Mouse (Mus musculus) left cerebral cortex, adult 2 months (tissue): ENCODE measurements around the gene Grin2a. TPM values are rescaled to one million over a fixed set of nuclear protein-coding genes. Genes with fewer than 3 reads are reported as not detected.

Experiments
- DNase-seq, 2 experiments: peaks; one replicate each; pipeline ENCODE4 v3.0.0; 2021 to 2022; ENCODE audit warnings: low spot score in 2 of 2, mixed read lengths in 1 of 2; ENCODE audit errors: extremely low spot score in 1 of 2
- H3K27ac ChIP-seq: fragments of 200-600 bp; 2 replicates; pipeline ENCODE4 v1.8.1; 2022
- H3K4me3 ChIP-seq: fragments of 200-600 bp; 2 replicates; pipeline ENCODE4 v1.8.1; 2022
- CTCF ChIP-seq: fragments of 200-600 bp; IDR thresholded peaks from 2 replicates; pipeline ENCODE4 v1.8.1; 2022; ENCODE audit warnings: antibody characterized with exemption, mild to moderate bottlenecking, moderate library complexity
- intact Hi-C: fragments of 180-260 bp; cut with DNase I; formaldehyde crosslinking; loops from one replicate; pipeline ENCODE4 v1.15.1; 2025
- total RNA-seq, 2 experiments: library from RNA; stranded (reverse); gene quantifications; 2 replicates each; pipeline ENCODE4 v1.2.3; 2021

Gene Grin2a
- total RNA-seq, 2 experiments from 2014 or later: 274 to 277 TPM

- peak; percentile 44 for TF ChIP-seq CTCF
- intact Hi-C loops: loop anchor here (10.0 kb wide), 2 partner anchors 413 to 723 kb away; no protein-coding TSS in a partner anchor
- Histone ChIP-seq H3K27ac (no peak overlapping the region), H3K4me3 (no peak overlapping the region)
- peak in 1 of 2 experiments; percentile 8 for DNase-seq
Measured at GRCm38 (mm10) chr16:9997931-9998330, 2.6 kb upstream of the Grin2a start.

GRCm38 (mm10) chr16:9995814-9996210 is 452 bp upstream of the Grin2a start:
- intact Hi-C loops: loop anchor here (2.0 to 10.0 kb wide), 4 partner anchors 39 to 1113 kb away; no protein-coding TSS in a partner anchor
- TF ChIP-seq CTCF: no peak
- DNase-seq: no peak
- Histone ChIP-seq H3K27ac (peak overlapping the region; percentile 98), H3K4me3 (peak overlapping the region; percentile 69)

GRCm38 (mm10) chr16:9994041-9994950 is 1.1 kb downstream of the Grin2a start:
- peak overlapping the region; percentile 69 for H3K4me3 ChIP-seq
- peak; percentile 58 to 66 for DNase-seq
- H3K27ac ChIP-seq: peak overlapping the region; percentile 98
- no peak for TF ChIP-seq CTCF
- intact Hi-C loops: loop anchor here (1.0 to 10.0 kb wide), 8 partner anchors 41 to 1111 kb away; no protein-coding TSS in a partner anchor

GRCm38 (mm10) chr16:9993255-9994040 is 1.9 kb downstream of the Grin2a start:
- peak overlapping the region; percentile 98 for H3K27ac ChIP-seq
- peak overlapping the region; percentile 69 for H3K4me3 ChIP-seq
- TF ChIP-seq CTCF: peak; percentile 78
- DNase-seq: peak; percentile 78
- intact Hi-C loops: loop anchor here (1.0 to 10.0 kb wide), 9 partner anchors 41 to 1111 kb away; no protein-coding TSS in a partner anchor

- no peak for TF ChIP-seq CTCF
- Histone ChIP-seq H3K27ac (peak overlapping the region; percentile 98), H3K4me3 (peak overlapping the region; percentile 69)
- intact Hi-C loops: loop anchor here (1.0 to 10.0 kb wide), 6 partner anchors 240 to 983 kb away; no protein-coding TSS in a partner anchor
- DNase-seq: peak; percentile 22 to 26
Measured at GRCm38 (mm10) chr16:9992773-9993221, 2.6 kb downstream of the Grin2a start.

GRCm38 (mm10) chr16:9992076-9992772 is 3.1 kb downstream of the Grin2a start:
- TF ChIP-seq CTCF: no peak; the same call in 1 of the 2 replicates
- peak in 1 of 2 experiments; percentile 40 for DNase-seq
- intact Hi-C loops: loop anchor here (5.0 to 10.0 kb wide), 5 partner anchors 240 to 717 kb away; no protein-coding TSS in a partner anchor

GRCm38 (mm10) chr16:9985041-9985440 is 10.3 kb downstream of the Grin2a start:
- intact Hi-C loops: no loop called here
- TF ChIP-seq CTCF: no peak
- H3K4me3 ChIP-seq: no peak overlapping the region
- H3K27ac ChIP-seq: no peak overlapping the region
- DNase-seq: peak in 1 of 2 experiments; percentile 27

More at GRCm38 (mm10) chr16:9992076-9992772, 3.1 kb downstream of the Grin2a start:
- Histone ChIP-seq H3K4me3 (peak overlapping the region; percentile 69), H3K27ac (peak overlapping the region; percentile 98)

- TF ChIP-seq CTCF: no peak
- no peak for DNase-seq
- Histone ChIP-seq H3K4me3 (no peak overlapping the region), H3K27ac (no peak overlapping the region)
- intact Hi-C loops: no loop called here
Measured at GRCm38 (mm10) chr16:9980641-9981040, 14.7 kb downstream of the Grin2a start.

- H3K27ac ChIP-seq: no peak overlapping the region
- intact Hi-C loops: no loop called here
- TF ChIP-seq CTCF: no peak
Measured at GRCm38 (mm10) chr16:9978173-9978572, 17.2 kb downstream of the Grin2a start.

GRCm38 (mm10) chr16:9972705-9973104 is 22.7 kb downstream of the Grin2a start:
- Histone ChIP-seq H3K27ac (peak overlapping the region; percentile 25), H3K4me3 (no peak overlapping the region)
- no peak for TF ChIP-seq CTCF
- intact Hi-C loops: loop anchor here (5.0 kb wide), 1 partner anchor 60 kb away; no protein-coding TSS in a partner anchor
- DNase-seq: no peak

More at GRCm38 (mm10) chr16:9978173-9978572, 17.2 kb downstream of the Grin2a start:
- no peak overlapping the region for H3K4me3 ChIP-seq
- no peak for DNase-seq

GRCm38 (mm10) chr16:9964469-9964868 is 30.9 kb downstream of the Grin2a start:
- Histone ChIP-seq H3K27ac (no peak overlapping the region; the same call in 1 of the 2 replicates), H3K4me3 (no peak overlapping the region)
- DNase-seq: no peak
- TF ChIP-seq CTCF: no peak
- intact Hi-C loops: no loop called here
